Mouse (Mus musculus): Measurements from ENCODE around the gene Itgb1. TPM values are rescaled to one million over a fixed set of nuclear protein-coding genes. Genes with fewer than 3 reads are reported as not detected.

Gene Itgb1
- polyA plus RNA-seq, 1 experiment from 2014 or later = 64.8 TPM

- ATAC-seq (no peak), DNase-seq (no peak)
- Histone ChIP-seq H3K4me2 (ENCODE audit: low read depth, low read length) (peak overlapping the region; percentile 47), H3K9me3 (ENCODE audit: low read length) (no peaks in the 10 kb centered on the region), H3K27me3 (ENCODE audit: insufficient read depth, low read length) (no peaks in the 10 kb centered on the region), H3K27ac (ENCODE audit: low read depth) (no peak overlapping the region), H3K4me3 (ENCODE audit: low read depth, low read length) (no peak overlapping the region), H3K4me1 (ENCODE audit: insufficient read depth) (peaks cover 23% of the 10 kb centered on the region), H3K9ac (replicated peaks) (0 out of 2 replicates have a peak overlapping the region, but pooled peaks have one; percentile 13), H3K36me3 (replicated peaks; ENCODE audit: insufficient read depth, low read length) (no peaks in the 10 kb centered on the region)
- WGBS (ENCODE audit: insufficient replicate concordance) = 80% methylated on average over 1 of the region's 1 CpGs
- no peak; the same call in none of the 2 replicates for TF ChIP-seq EP300 (IDR thresholded peaks at IDR 0.05; ENCODE audit: low read depth)
These were observed 4.6 kb downstream of the Itgb1 start for GRCm38 (mm10) chr8:128690056-128690455.

GRCm38 (mm10) chr8:128696701-128697397 is 11.4 kb downstream of the Itgb1 start:
- 63% methylated on average over 1 of the region's 1 CpGs for WGBS (ENCODE audit: insufficient replicate concordance)
- Histone ChIP-seq H3K9ac (replicated peaks) (no peak overlapping the region), H3K36me3 (replicated peaks; ENCODE audit: insufficient read depth, low read length) (no peaks in the 10 kb centered on the region), H3K27me3 (ENCODE audit: insufficient read depth, low read length) (no peaks in the 10 kb centered on the region), H3K4me2 (ENCODE audit: low read depth, low read length) (0 out of 2 replicates have a peak overlapping the region, but pooled peaks have one; percentile 4), H3K4me1 (ENCODE audit: insufficient read depth) (peaks cover 17% of the 10 kb centered on the region), H3K4me3 (ENCODE audit: low read depth, low read length) (no peak overlapping the region), H3K9me3 (ENCODE audit: low read length) (no peaks in the 10 kb centered on the region), H3K27ac (ENCODE audit: low read depth) (no peak overlapping the region)
- TF ChIP-seq CTCF (IDR thresholded peaks at IDR 0.05; ENCODE audit: low read depth) (no peak), EP300 (IDR thresholded peaks at IDR 0.05; ENCODE audit: low read depth) (peak; percentile 29; the same call in 1 of the 2 replicates)
- ATAC-seq = no peak
- no peak for DNase-seq

DNA sequence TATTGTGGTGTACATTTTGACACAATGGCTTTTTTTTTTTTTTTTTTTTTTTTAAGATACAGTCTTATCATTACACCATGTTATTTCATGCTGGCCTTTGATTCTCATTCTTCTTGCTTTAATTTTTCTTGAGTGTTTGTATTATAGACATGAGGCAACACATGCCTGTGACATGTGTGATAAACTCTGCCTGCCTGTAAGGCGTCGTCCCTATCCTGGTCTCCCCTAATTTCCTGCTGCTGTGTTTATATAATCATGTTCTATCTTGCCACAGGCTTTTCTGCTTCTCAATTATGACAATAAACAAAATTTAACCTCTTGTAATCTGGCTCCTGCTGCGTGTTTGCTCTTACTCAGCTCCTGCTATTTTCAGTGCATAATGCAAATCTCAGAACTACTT is 12.5 kb downstream of the Itgb1 start:
- H3K9me3 ChIP-seq (ENCODE audit: low read length) = no peaks in the 10 kb centered on the region
- no peak for ATAC-seq

GRCm38 (mm10) chr8:128704376-128704775 is 18.9 kb downstream of the Itgb1 start:
- H3K9me3 ChIP-seq (ENCODE audit: low read length) = no peaks in the 10 kb centered on the region
- WGBS (ENCODE audit: insufficient replicate concordance) = 83% methylated on average over 1 of the region's 1 CpGs
- peaks cover 23% of the 10 kb centered on the region for H3K36me3 ChIP-seq (replicated peaks; ENCODE audit: insufficient read depth, low read length)
- ATAC-seq (no peak), DNase-seq (no peak)
- H3K9ac ChIP-seq (replicated peaks) = no peak overlapping the region
- H3K27ac ChIP-seq (ENCODE audit: low read depth) = no peak overlapping the region
- no peak overlapping the region for H3K4me2 ChIP-seq (ENCODE audit: low read depth, low read length)
- H3K4me3 ChIP-seq (ENCODE audit: low read depth, low read length) = no peak overlapping the region
- H3K4me1 ChIP-seq (ENCODE audit: insufficient read depth) = no peaks in the 10 kb centered on the region
- H3K27me3 ChIP-seq (ENCODE audit: insufficient read depth, low read length) = no peaks in the 10 kb centered on the region
- no peak for TF ChIP-seq EP300 (IDR thresholded peaks at IDR 0.05; ENCODE audit: low read depth)
- no peak for TF ChIP-seq CTCF (IDR thresholded peaks at IDR 0.05; ENCODE audit: low read depth)

More for the DNA sequence above, 12.5 kb downstream of the Itgb1 start:
- TF ChIP-seq CTCF (IDR thresholded peaks at IDR 0.05; ENCODE audit: low read depth) = no peak
- no peak overlapping the region for H3K4me3 ChIP-seq (ENCODE audit: low read depth, low read length)
- H3K9ac ChIP-seq (replicated peaks) = no peak overlapping the region
- no peaks in the 10 kb centered on the region for H3K36me3 ChIP-seq (replicated peaks; ENCODE audit: insufficient read depth, low read length)
- peaks cover 16% of the 10 kb centered on the region for H3K4me1 ChIP-seq (ENCODE audit: insufficient read depth)
- H3K27ac ChIP-seq (ENCODE audit: low read depth) = no peak overlapping the region
- H3K4me2 ChIP-seq (ENCODE audit: low read depth, low read length) = no peak overlapping the region
- H3K27me3 ChIP-seq (ENCODE audit: insufficient read depth, low read length) = no peaks in the 10 kb centered on the region
- no peak for DNase-seq
- 60% methylated on average over 3 of the region's 3 CpGs for whole genome bisulfite sequencing (ENCODE audit: insufficient replicate concordance)

- Histone ChIP-seq H3K36me3 (replicated peaks; ENCODE audit: insufficient read depth, low read length) (peaks cover 24% of the 10 kb centered on the region), H3K27me3 (ENCODE audit: insufficient read depth, low read length) (no peaks in the 10 kb centered on the region), H3K9ac (replicated peaks) (no peak overlapping the region), H3K4me2 (ENCODE audit: low read depth, low read length) (no peak overlapping the region), H3K4me3 (ENCODE audit: low read depth, low read length) (no peak overlapping the region), H3K4me1 (ENCODE audit: insufficient read depth) (no peaks in the 10 kb centered on the region), H3K9me3 (ENCODE audit: low read length) (no peaks in the 10 kb centered on the region), H3K27ac (ENCODE audit: low read depth) (no peak overlapping the region)
- ATAC-seq (no peak), DNase-seq (no peak)
- no peak for TF ChIP-seq EP300 (IDR thresholded peaks at IDR 0.05; ENCODE audit: low read depth)
- no peak for TF ChIP-seq CTCF (IDR thresholded peaks at IDR 0.05; ENCODE audit: low read depth)
- WGBS (ENCODE audit: insufficient replicate concordance) = 88% methylated on average over 2 of the region's 2 CpGs
These were observed 19.4 kb downstream of the Itgb1 start for GRCm38 (mm10) chr8:128704836-128705235.

DNA sequence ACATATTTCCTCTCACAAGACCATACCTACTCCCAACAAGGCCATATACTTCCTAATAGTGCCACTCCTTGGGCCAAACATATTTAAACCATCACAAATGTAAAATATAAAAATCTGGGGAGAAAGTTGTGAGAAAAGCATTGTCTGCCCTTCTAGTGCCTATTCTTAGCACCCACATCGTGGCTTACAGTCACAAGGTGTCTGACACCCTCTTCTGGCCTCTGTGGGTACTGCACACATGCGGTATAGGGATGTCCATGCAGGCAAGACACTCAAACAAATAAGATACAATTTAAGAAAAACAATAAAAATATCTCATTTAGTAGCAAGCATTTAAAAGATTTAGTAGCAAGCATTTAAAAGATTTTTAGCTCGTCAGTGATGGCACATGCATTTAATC is 23.8 kb downstream of the Itgb1 start:
- Histone ChIP-seq H3K4me2 (ENCODE audit: low read depth, low read length) (no peak overlapping the region), H3K27me3 (ENCODE audit: insufficient read depth, low read length) (no peaks in the 10 kb centered on the region), H3K9ac (replicated peaks) (no peak overlapping the region), H3K4me1 (ENCODE audit: insufficient read depth) (no peaks in the 10 kb centered on the region), H3K27ac (ENCODE audit: low read depth) (no peak overlapping the region), H3K9me3 (ENCODE audit: low read length) (no peaks in the 10 kb centered on the region), H3K4me3 (ENCODE audit: low read depth, low read length) (no peak overlapping the region), H3K36me3 (replicated peaks; ENCODE audit: insufficient read depth, low read length) (peaks cover 56% of the 10 kb centered on the region)
- TF ChIP-seq CTCF (IDR thresholded peaks at IDR 0.05; ENCODE audit: low read depth) = peak; percentile 94
- no peak for TF ChIP-seq EP300 (IDR thresholded peaks at IDR 0.05; ENCODE audit: low read depth)
- peak; percentile 64; the same call in 1 of the 2 replicates for ATAC-seq
- 49% methylated on average over 3 of the region's 3 CpGs for WGBS (ENCODE audit: insufficient replicate concordance)
- DNase-seq = peak; percentile 86

Data from liver, postnatal 0 days (tissue).